Mouse (Mus musculus) induced T-regulatory cell, adult 2 months (primary cell): Measurements from ENCODE around the gene Btnl9.
"Not testable (repeated sequence)": the region's sequence is repeated elsewhere in the genome, so short reads cannot be mapped to it uniquely, and the experiment has no call there.

Source experiments
- DNase-seq: peaks from one replicate; pipeline ENCODE4 v3.0.0-alpha.2; 2012; ENCODE audit warnings: low read depth

The Btnl9 gene

GRCm38 (mm10) chr11:49176047-49176779, 10.7 kb downstream of the Btnl9 start:
- DNase-seq = not testable (repeated sequence)

DNA sequence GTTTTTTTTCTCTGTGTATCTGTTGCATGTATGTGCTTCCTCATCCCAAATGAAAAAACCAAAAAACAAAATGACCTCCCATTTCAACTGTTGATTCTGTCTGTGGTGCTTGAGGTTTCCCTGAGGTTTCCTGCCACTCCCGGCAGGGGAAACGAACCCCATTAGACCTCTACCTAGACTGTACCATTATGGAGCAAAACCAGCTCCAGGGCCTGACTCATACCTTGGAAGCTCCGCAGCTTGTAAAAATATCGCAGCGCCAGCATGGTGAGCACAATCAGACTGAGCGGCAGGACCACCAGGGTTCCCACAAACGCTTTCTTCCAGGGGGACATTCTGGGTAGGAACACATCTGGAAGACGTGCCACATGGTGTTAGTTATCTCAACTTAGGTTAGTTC, 11.6 kb downstream of the Btnl9 start:
- peak; percentile 21 for DNase-seq

DNA sequence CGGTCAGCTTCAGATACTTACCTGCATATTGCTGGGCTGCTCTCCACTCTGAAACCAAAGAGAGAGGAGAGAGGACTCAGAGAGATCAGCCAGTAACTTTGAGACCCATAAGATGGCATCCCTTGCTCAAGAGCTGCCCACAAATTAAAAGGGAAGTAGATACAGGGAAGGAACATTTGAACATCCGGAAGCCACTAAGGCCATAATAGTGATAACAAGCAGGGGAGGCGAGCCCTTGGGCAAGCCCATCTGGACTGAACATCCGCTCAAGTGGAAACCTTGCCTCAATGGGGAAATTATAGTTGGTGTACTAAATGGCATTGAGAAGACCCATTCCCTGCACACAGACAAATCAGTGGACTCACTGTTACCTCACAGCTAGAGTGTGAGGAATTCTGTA, 16.4 kb downstream of the Btnl9 start:
- no peak for DNase-seq

DNA sequence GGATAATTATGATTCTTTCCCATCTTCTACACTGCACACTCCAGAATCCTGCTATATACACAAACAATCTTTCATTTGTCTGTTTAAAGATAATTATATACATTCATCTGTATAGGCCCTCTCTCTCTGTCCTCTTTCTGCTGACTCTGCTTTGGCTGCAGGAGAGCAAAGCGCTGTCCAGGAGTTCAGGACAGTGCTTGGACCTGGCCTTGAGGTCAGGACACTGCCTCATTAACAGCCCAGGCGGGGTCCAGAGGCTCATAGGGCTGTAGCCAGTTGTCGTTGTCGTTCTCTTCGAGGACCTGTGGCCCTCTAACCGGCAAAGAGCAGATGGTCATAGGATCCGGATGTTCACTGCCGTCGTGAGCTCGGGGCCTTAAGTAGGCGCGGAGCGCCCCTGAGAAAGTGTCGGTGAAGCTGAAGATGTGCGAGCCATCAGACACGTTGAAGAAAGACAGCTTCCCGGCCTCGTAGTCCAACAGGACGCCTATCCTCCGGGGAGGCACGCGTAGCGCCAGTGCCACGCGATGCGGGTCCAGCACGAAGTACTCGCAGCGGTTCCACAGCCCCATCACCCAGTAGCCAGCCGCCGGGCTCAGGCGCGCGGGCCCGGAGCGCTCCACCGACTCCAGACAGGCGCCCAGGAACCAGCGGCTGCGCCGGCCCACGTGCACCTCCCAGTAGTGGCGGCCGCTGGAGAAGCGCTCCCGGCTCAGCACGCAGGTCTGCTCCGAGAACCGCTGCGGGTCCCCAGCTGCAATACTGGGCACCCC, 17.9 kb downstream of the Btnl9 start:
- no peak for DNase-seq

GRCm38 (mm10) chr11:49156821-49157814, 29.8 kb downstream of the Btnl9 start:
- DNase-seq = no peak

GRCm38 (mm10) chr11:49154077-49154476, 32.9 kb downstream of the Btnl9 start, which contains the start of gene Olfr1394:
Olfr1394 (plus strand) TSS chr11:49154377.
- no peak for DNase-seq

- no peak for DNase-seq
Measured at GRCm38 (mm10) chr11:49141974-49142373, 45.0 kb downstream of the Btnl9 start, which contains the start of gene Olfr1395. Olfr1395 (plus strand) TSS chr11:49142274.

DNA sequence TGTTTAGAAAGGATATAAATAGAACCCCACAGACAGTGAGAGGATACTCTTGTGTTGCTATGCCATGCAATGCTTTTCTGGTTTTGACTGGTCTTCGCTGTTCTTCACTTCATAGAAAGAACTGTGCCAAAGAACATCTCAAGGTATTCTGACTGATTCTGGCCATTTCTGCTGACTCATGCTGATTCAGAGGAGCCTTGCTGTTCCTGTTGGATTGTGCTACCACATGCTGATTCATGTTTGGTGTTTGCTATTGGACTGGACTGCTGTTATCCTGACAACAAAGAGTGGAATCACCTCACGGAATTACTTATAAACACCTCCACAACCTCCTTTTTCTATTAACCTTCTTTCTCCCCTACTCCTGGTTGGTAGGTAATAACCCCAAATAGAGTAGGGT, 62.8 kb downstream of the Btnl9 start:
- DNase-seq = no peak

DNA sequence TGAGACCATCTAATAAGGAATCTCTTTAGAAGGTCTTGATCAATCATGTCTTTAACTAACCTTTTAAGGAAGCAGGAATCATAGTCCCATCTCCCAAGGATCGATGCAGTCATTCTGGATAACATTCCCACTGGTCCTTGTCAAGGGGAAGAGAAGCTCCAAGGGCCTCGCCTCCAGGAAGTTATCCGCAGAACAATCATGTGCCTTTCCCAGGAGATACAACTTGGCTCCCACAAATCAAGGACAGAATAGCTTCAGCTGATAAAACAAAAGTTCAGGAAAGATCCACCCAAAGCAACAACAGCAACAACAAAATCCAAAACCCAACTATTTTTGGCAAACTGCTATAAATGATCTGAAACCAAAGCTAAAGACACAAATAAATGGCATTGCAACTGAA, 67.3 kb downstream of the Btnl9 start:
- no peak for DNase-seq
